Mouse (Mus musculus): Measurements from ENCODE around the gene Sbno1. TPM values are rescaled to one million over a fixed set of nuclear protein-coding genes. Genes with fewer than 3 reads are reported as not detected.

Sbno1 gene
- total RNA-seq, 1 experiment from 2014 or later: 307 TPM

DNA sequence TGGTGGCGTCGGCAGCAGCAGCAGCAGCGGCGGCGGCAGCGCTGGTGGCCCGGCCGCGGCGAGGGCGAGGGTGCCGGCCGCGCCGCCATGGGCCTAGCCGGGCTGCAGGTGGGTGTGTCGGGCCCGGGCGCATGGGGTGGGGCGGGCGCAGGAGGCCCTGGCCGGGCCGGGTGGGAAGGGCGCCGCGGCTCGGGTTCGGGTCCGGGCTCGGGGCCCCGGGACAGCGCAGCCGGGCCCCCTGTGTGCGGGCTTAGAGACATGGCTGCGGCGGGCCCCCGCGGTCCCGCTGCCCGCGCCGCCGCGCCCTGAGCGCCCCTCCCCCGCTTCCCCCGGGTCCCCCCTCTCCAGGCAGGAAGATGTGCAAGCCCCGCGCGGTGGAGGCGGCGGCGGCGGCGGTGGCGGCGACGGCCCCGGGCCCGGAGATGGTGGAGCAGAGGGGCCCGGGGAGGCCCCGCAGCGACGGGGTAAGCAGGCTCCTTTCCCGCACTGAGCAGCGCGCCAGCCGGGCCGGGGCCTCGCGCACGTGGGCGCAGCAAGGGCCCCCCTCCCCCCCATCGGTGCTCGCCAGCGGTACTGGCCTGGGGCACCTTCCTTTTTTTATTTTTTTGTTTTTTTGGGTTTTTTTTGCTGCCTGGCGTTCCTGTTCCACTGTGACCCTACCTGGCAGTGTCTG, 20.0 kb upstream of the Sbno1 start:
- ATAC-seq (ENCODE audit: extremely low read depth, insufficient number of reproducible peaks, low FRiP score, poor library complexity, severe bottlenecking): no peak

DNA sequence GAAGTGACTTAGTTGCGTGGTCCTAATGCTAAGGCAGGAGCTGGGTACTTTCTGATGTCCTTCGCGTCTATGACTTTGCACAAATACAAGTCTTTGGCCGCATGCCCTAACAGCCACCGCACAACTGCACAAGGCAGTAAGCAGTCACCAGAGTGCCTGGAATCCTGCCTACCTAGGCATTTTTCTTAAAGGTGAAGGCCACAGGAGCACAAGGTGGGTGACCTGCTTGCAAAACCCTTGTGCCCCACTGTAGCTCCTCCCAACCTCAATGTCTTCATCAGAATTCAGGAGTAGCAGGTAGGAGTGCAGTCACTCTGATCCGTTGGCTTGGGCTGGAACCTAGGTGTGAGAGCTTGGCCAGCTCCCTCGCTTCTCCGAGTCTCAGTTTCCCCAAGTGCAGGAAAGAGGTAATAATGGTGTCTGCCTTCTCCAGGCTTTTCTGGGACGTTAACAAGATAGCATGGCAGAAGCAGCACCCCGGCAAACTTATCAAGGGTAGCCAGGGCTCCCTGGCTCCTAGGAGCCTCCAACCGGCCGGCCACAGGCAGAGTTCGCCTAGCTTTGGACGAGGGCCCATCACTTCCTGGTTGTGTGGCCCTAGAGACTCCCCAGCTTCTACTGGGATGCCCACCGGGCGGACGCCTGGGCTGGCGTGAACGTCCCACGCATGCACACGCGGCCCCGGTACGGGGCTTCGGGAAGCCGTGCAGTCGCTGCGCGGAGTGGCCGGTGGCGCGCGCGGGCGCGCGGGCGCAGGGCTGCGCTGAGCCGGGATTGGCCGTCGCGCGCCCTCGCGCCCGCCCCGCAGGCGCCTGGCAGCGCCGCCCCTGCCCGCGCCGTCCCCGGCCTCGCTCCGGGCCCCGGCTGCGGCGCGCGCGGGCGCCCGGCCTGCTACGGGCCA, 19.1 kb upstream of the Sbno1 start:
- ATAC-seq (ENCODE audit: extremely low read depth, insufficient number of reproducible peaks, low FRiP score, poor library complexity, severe bottlenecking): 0 out of 2 replicates have a peak, but pooled peaks have one; percentile 16

DNA sequence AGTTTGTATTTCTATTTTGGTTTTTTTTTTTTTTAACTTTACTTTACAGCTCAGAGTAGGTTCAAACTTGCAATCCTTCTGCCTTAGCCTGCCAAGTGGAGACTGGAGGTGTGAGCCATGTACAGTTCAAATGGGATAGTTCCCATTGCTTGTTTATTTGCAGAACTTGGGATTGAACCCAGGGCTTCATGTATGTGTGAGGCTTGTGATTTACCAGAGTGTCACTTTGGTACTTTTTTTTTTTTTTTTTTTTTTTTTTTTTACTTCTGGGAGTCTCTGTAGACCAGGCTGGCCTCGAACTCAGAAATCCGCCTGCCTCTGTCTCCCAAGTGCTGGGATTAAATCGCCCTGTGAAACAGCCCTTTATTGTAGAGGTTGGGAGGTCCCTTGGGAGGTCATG, 18.4 kb upstream of the Sbno1 start:
- ATAC-seq (ENCODE audit: extremely low read depth, insufficient number of reproducible peaks, low FRiP score, poor library complexity, severe bottlenecking): no peak

DNA sequence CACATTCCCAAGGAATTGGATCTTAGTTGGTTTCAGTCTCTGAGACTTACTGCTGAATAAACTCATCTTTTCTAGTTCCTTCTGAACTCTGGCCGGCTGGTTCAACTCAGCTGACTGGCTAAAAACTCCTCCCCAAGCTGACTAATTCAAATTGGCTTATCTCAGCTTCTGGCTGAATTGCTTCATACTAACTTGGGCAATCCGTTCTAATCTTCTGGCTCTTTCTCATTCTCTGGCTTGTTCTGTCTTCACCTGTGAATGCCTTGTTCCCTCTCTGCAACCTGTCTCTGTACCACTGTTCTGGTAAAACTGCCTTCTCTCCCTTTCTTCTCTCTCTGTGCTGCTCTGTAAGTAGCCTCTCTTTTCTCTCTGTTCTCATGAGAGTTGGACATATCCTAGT, 16.8 kb upstream of the Sbno1 start:
- ATAC-seq (ENCODE audit: extremely low read depth, insufficient number of reproducible peaks, low FRiP score, poor library complexity, severe bottlenecking): no peak

DNA sequence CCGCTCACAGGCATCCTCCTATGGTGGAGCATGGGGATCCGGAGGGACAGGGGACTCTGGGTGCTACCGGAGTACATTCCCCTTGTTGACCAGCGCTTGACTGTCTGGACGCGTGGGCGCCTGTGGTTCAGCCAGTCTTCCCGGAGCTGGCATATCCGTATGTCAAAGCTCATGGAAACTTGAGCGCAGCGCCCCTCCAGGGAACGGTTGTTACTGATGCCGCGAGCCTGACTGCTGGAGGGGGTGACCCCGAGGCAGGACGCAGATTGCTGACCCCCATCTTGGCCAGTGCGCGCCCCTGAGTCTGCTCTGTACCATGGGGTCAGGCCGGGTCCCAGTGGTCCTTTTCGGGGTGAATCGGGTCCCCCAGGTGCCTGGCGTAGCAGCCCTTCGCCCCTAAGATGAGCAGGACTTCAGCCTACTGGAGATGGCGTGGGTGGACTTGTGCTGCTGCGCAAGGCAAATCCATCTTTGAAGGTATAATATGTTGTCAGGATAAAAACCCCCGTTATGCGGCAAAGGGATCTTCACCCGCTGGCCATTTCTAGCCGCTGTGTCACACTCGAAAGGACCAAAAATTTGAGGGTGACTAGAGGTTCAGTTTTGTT, 14.4 kb upstream of the Sbno1 start:
- ATAC-seq (ENCODE audit: extremely low read depth, insufficient number of reproducible peaks, low FRiP score, poor library complexity, severe bottlenecking): peak; percentile 37; the same call in 1 of the 2 replicates

DNA sequence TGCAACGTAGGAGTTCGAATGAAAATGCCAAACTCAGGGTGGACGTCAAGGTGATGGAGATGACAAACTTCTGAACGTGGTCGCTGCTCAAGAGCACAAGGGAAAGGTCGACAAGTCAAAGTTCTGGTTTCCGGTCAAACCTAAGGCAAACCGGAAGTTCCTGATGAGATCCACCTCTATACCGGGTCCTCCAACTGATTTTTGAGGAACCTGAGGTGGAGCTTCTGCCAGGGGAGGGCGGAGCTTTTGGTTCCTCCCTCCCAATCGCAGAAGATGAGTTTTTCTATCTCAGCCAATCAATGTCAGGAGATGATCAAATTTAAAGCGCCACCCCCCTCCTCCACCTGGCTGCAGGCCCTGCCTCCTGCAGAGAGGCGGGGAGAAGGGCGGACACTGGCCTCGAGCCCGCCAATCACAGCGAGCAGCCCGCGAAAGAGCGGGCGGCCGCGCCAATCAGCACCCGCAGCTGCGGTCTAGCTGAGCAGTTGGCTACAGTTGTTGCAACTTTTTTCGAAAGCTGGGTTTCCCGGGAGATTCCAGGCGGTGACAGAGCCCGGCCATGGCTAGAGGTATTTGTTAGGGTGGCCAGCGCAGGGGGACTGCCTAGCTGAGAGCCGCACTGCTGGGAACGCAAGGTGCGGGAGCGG, 13.8 kb upstream of the Sbno1 start, which contains the start of gene Kmt5a:
Gene Kmt5a (plus strand): TSS at position 484 of the 647 bp plus-strand sequence.
- ATAC-seq (ENCODE audit: extremely low read depth, insufficient number of reproducible peaks, low FRiP score, poor library complexity, severe bottlenecking): peak; percentile 96

DNA sequence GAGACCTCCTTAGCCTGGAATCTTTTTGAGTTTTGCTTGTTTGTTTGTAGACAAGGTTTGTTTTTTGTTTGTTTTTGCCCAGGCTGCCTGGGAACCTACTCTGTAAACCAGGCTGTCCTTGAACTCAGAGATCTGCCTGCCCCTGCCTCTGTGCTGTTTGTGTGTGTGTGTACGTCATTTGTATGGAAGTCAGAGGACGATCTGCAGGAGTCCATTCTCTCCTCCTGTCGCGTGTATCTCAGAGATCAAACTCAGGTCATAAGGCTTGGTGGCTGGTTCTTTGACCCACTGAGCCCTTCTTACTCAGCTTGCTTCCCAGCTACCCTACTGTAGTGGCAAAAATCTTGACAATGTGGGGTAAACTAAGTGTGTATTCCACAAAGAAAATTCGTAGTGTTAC, 12.9 kb upstream of the Sbno1 start:
- no peak for ATAC-seq (ENCODE audit: extremely low read depth, insufficient number of reproducible peaks, low FRiP score, poor library complexity, severe bottlenecking)

DNA sequence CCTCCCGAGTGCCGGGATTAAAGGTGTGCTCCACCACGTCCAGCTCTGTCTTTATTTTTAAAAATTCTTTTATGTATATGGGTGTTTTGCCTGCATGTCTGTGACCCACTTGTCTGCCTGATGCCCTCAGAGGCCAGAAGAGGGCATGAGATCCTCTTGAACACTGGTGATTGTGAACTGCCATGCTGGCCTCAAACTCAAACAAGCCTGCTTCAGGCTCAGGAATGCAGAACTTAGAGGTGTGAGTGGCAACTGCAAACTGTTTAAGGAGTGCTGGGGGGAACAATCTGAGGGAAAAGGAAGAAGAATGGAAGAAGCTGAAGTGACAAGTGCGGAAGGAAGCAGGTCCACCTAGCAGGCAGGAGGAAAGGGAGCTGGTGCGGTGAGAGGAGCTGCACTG, 12.4 kb upstream of the Sbno1 start:
- peak; percentile 30; the same call in 1 of the 2 replicates for ATAC-seq (ENCODE audit: extremely low read depth, insufficient number of reproducible peaks, low FRiP score, poor library complexity, severe bottlenecking)

DNA sequence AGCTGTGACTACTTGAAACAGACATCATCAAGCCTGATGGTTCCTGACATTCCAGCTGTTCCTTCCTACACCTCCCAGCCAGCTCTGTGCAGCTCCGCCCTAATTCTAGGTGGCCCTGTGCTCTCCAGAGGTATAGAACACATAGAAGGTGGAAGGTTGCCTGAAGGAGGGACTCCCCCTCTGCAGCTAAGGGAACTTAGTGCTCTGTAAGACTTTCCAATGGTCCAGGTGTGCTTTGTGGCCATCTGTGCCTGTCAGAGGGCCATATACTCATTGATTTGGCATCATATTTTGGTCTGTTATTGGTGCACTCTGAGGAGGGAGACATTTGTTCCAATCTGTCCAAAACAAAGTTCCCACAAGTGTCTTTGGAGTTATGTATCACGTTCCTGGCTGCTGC, 7.2 kb upstream of the Sbno1 start:
- no peak for ATAC-seq (ENCODE audit: extremely low read depth, insufficient number of reproducible peaks, low FRiP score, poor library complexity, severe bottlenecking)

DNA sequence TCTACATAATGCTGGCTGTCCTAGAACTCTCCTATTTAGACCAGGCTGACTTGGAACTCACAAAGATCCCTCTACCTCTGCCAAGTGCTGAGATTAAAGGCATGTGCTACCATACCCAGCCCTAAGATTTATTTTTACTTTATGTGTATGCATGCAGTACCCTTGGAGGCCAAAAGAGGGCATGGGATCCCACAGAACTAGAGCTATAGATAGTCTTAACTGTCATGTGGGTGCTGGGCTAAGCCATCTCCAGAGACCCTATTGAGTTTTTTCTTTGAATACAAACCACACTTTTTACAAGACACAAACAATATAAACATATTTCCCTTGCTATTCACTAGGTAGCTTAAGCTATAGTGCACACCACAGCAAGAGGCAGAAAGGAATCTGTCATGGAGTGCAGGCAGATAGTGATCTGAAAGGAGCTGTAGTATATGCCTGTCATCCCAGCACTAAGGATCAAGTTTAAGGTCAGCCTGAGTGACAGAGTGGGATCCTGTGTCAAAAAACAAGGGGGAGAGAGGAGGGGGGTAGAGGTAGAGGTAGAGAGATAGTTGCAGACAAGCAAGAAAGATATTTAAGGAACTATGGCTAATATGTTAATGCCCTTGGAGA, 6.7 kb upstream of the Sbno1 start:
- peak; percentile 90 for ATAC-seq (ENCODE audit: extremely low read depth, insufficient number of reproducible peaks, low FRiP score, poor library complexity, severe bottlenecking)

DNA sequence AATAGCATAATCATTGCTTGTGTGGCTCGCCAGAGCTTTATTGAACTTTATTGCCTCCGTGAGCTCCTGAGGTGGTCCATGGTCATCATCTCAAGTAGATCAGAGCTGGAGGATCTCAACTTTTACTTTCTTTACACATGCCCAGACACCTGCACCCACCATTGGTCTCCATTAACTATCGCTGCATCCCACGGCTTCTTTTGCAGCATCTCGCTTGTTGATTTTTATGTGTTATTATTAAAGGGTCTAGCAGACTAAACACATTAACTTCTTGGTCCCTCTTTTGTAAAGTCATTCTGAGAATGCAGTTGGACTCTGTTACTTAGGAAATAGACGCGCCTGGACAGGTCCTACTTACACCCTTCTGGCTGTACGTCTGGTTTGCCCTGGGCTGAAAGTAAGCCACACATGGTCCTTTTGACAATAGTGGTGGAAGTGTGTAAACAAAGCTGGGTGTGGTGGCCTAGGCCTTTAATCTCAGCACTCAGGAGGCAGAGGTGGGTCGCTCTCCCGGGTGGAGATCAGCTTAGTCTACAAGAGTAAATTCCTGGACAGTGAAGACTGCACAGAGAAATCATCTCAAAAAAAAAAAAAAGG, 772 bp upstream of the Sbno1 start:
- no peak for ATAC-seq (ENCODE audit: extremely low read depth, insufficient number of reproducible peaks, low FRiP score, poor library complexity, severe bottlenecking)

DNA sequence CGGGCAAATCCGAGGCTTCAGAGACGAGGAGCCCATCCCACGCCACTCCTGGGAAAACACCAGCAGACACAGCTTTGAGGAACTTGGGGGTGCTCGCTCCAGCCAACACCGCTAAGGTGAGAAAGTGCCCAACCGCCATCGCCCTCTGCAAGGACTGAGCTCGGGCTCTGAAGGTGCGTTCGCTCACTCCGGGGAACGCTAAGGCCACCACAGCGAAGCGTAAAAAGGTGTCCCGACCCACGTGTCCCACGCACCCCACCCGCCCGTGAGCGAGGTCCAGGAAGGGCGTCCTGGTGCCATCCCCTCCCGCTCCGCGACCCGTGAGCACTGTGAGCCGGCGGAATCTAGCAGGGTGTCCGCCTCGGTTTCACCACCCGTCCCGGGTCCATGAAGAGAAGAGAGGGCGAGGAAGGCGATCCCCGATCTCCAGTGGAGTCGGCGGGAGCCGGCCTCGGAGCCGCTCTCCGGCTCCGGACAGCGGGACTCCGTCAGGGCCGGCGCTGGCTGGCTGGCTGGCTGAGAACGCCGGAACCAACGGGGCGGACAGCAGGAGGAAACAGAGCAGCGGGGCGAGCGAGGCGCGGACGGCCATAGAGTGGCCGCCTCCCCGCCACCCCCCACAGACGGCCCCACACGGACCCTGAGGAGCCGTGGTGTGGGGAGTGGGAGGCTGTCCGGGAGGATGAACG, 934 bp downstream of the Sbno1 start:
- peak; percentile 10; the same call in 1 of the 2 replicates for ATAC-seq (ENCODE audit: extremely low read depth, insufficient number of reproducible peaks, low FRiP score, poor library complexity, severe bottlenecking)

DNA sequence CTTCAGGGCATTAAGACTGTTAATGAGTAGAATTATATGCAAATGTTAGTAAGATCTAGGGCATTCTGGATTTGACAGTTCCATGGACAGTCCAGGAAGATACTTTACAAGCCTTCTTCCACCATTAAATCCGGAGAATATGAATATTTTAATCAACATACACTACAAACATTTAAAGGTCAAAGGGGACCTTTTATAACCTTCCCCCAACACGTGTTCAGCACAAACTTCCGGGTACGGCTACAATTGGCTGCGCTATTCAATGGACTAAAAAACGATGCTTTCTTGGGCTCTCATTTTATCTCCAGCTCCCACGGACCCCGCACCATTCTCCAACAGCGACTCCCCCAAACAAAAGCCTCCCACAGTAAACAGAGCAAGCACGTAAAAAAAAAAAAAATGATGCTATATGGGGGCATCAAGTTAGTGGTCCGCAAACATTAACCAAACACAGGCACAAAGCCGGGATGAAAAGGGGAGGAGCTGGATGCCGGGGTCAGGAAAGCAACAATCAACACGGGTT, 1.5 kb downstream of the Sbno1 start:
- no peak for ATAC-seq (ENCODE audit: extremely low read depth, insufficient number of reproducible peaks, low FRiP score, poor library complexity, severe bottlenecking)

DNA sequence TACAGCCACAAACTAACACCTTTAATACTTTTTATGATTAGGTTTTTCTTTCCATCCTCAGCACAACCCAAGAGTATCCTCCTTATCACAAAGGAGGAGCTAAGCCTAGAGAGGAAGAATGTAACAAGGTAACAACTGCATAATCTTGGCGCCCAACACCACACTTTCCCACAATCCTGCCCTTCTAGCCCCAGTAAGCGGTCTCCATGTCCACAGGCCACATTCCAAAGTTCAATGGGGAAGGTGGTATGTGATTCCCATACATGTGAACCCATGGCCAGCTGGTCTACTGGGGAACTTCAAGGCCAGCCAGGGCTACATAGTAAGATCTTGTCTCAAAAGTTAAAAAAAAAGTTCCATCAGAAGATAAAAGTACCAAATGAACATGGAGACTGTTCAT, 4.0 kb downstream of the Sbno1 start:
- no peak for ATAC-seq (ENCODE audit: extremely low read depth, insufficient number of reproducible peaks, low FRiP score, poor library complexity, severe bottlenecking)

DNA sequence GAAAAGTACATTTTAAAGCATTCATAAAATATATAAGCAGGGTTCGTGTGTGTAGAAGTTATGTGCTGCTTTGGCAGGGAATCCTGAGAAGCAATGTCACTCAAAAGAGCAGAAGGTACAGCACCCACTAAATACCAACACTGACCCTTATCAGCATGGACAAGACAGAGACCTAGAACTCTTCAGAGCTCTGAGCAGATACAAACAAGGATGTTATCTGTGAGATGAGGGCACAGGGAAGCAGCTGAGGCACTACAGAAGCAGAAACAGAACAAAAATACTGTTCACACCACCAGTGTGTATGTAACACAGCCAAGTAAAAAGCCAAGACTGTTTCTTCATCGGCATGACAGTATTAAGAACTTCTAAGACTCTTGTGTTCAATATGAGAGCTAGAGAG, 6.9 kb downstream of the Sbno1 start:
- ATAC-seq (ENCODE audit: extremely low read depth, insufficient number of reproducible peaks, low FRiP score, poor library complexity, severe bottlenecking): no peak

DNA sequence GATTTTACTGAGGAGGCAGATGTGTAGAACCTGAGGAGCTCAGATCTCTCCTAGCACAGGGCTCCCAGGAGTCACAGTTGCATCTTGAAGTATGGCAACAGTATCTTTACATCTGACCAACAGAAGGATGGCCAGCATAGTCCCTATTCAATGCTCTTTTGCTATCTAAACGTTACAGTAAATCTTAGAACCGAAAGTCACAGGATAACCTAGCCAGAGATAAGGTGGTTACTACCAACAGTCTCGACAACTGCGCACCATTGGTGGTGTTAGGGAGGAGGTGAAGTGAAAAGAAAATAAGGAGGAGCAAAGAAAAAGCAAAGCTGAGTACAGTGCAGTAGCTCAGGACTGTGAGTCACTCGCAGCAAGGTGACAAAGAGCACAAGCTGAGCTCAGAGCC, 13.6 kb downstream of the Sbno1 start:
- no peak for ATAC-seq (ENCODE audit: extremely low read depth, insufficient number of reproducible peaks, low FRiP score, poor library complexity, severe bottlenecking)

DNA sequence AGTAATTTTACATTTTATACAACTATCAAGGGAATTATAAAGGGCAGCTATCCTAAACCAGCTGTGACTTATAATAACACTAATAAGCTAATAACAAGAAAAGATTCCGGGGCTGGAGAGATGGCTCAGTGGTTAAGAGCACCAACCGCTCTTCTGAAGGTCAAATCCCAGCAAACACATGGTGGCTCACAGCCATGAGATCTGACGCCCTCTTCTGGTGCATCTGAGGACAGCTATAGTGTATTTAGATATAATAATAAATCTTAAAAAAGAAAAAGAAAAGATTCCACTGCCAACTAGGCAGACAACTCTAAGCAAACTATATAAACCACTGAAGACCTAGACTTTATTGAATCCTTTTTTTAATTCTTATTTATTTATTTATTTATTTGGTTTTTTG, 15.0 kb downstream of the Sbno1 start:
- no peak for ATAC-seq (ENCODE audit: extremely low read depth, insufficient number of reproducible peaks, low FRiP score, poor library complexity, severe bottlenecking)

DNA sequence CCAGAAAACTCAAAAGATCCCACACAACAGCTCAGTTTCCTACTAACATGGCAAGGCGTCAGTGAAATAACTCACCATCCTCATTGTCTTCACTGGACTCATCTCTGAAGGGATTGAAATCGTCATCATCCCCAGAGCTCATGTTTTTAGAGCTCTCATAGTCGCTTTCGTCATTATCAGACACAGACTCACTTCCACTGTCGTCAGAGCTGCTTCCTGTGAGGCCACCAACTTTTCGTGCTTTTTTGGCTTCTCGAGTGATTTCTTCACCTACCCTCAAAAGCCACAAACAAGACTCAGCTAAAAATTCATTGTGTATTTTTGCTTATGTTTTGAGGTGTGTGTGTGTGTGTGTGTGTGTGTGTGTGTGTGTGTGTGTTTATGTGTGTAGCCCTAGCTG, 32.1 kb downstream of the Sbno1 start:
- peak; percentile 89 for ATAC-seq (ENCODE audit: extremely low read depth, insufficient number of reproducible peaks, low FRiP score, poor library complexity, severe bottlenecking)

All from neutrophil, adult 5-6 weeks (primary cell).